Mouse (Mus musculus): ENCODE measurements around the gene Gm28374.
"Not testable (repeated sequence)": the region's sequence is repeated elsewhere in the genome, so short reads cannot be mapped to it uniquely, and the experiment has no call there.

Gene Gm28374

GRCm38 (mm10) chr19:6082156-6082555 is at the start of gene Gm28374:
Gm28374 (minus strand) TSS chr19:6082256.
- DNase-seq (ENCODE audit: low spot score): no peak

GRCm38 (mm10) chr19:6130414-6131128 is 48.5 kb upstream of the Gm28374 start:
- DNase-seq (ENCODE audit: low spot score): not testable (repeated sequence)

- DNase-seq (ENCODE audit: low spot score): peak; percentile 90
Observed at GRCm38 (mm10) chr19:6127760-6128341, 45.8 kb upstream of the Gm28374 start, which contains the start of gene Snx15. Snx15 (minus strand) TSS chr19:6128304.

GRCm38 (mm10) chr19:6126789-6127580 is 44.9 kb upstream of the Gm28374 start:
- DNase-seq (ENCODE audit: low spot score): no peak

- peak; percentile 42 for DNase-seq (ENCODE audit: low spot score)
Observed at GRCm38 (mm10) chr19:6126289-6126688, 44.2 kb upstream of the Gm28374 start.

- no peak for DNase-seq (ENCODE audit: low spot score)
Observed at GRCm38 (mm10) chr19:6124898-6125297, 42.8 kb upstream of the Gm28374 start.

- no peak for DNase-seq (ENCODE audit: low spot score)
Observed at GRCm38 (mm10) chr19:6123330-6123729, 41.3 kb upstream of the Gm28374 start.

- DNase-seq (ENCODE audit: low spot score): no peak
Observed at GRCm38 (mm10) chr19:6121761-6122160, 39.7 kb upstream of the Gm28374 start.

GRCm38 (mm10) chr19:6118677-6119185 is 36.7 kb upstream of the Gm28374 start:
- DNase-seq (ENCODE audit: low spot score): no peak

- peak; percentile 73 for DNase-seq (ENCODE audit: low spot score)
Observed at GRCm38 (mm10) chr19:6117986-6118676, 36.1 kb upstream of the Gm28374 start, which contains the start of gene Sac3d1. Sac3d1 (minus strand) TSS chr19:6118650.

GRCm38 (mm10) chr19:6117346-6117985 is 35.4 kb upstream of the Gm28374 start:
- no peak for DNase-seq (ENCODE audit: low spot score)

GRCm38 (mm10) chr19:6116113-6116850 is 34.2 kb upstream of the Gm28374 start:
- DNase-seq (ENCODE audit: low spot score): no peak

GRCm38 (mm10) chr19:6113116-6113515 is 31.1 kb upstream of the Gm28374 start:
- no peak for DNase-seq (ENCODE audit: low spot score)

GRCm38 (mm10) chr19:6105586-6105985 is 23.5 kb upstream of the Gm28374 start, which contains the start of gene Naaladl1:
Naaladl1 (plus strand) TSS chr19:6105782.
- DNase-seq (ENCODE audit: low spot score): no peak

- DNase-seq (ENCODE audit: low spot score): no peak
Observed at GRCm38 (mm10) chr19:6104476-6104875, 22.4 kb upstream of the Gm28374 start.

- DNase-seq (ENCODE audit: low spot score): no peak
Observed at GRCm38 (mm10) chr19:6102169-6102853, 20.3 kb upstream of the Gm28374 start.

- no peak for DNase-seq (ENCODE audit: low spot score)
Observed at GRCm38 (mm10) chr19:6101186-6101585, 19.1 kb upstream of the Gm28374 start.

- DNase-seq (ENCODE audit: low spot score): no peak
Observed at GRCm38 (mm10) chr19:6097847-6098246, 15.8 kb upstream of the Gm28374 start.

GRCm38 (mm10) chr19:6094119-6094518 is 12.1 kb upstream of the Gm28374 start, which contains the start of gene AC131692.1:
AC131692.1 (plus strand) TSS chr19:6094419.
- DNase-seq (ENCODE audit: low spot score): no peak

GRCm38 (mm10) chr19:6088841-6089240 is 6.8 kb upstream of the Gm28374 start:
- DNase-seq (ENCODE audit: low spot score): no peak
